Mouse (Mus musculus) CH12F3 (cell line): ENCODE results near the gene Gm20388.

Source experiments
- in situ Hi-C: fragments of 300-500 bp; cut with MboI; formaldehyde crosslinking; loops from 2 replicates; pipeline ENCODE4 v1.14.3; 2020; ENCODE audit warnings: low sequenced_read_pairs

Gene Gm20388

DNA sequence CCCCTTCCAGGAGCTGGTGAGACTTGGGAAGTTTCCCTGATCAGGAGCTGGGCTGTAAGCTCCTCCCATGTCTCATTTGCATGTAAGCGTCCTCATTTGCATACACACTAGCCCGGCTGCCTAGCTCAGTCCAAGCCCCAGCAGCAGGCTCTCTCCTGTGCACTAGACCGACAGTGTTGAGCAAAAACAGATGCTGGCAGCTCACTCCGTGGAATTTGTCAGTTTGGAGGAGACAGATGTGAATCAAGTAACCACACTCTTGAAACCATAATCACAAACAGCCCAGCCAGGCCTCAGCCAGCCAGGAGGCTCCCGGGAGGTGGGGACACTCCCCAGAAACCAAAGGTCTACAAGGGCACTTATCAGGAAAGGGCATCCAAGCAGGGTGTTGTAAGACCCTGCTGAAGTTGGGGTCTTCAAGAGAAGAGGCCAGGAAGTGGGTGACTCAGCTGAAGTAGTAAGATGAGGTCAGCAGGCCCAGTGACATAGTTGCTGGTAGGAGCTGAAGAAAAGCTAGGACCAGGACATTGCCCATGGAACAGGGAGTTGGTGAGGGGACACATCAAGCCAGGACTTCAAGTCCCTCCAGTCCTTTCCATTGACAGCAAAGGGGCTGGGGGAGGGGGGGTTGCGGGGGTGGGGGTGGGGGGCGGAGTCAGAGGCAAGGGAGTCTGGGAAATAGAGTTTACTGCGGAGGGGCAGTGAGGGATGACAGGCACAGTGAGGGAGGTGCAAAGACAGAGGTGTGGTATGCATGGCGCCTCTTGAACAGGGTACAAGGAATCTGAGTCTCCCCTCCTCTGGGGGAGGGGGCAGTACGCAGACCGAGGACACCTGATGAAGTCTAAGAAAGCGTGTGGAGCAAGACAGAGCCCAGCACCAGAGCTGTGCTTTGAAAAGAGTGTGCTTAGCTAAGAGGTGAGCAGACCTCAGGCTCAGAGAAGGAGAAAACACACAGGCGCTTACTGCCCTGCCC lies 306.5 kb downstream of the Gm20388 start:
- in situ Hi-C loops: no loop called here

DNA sequence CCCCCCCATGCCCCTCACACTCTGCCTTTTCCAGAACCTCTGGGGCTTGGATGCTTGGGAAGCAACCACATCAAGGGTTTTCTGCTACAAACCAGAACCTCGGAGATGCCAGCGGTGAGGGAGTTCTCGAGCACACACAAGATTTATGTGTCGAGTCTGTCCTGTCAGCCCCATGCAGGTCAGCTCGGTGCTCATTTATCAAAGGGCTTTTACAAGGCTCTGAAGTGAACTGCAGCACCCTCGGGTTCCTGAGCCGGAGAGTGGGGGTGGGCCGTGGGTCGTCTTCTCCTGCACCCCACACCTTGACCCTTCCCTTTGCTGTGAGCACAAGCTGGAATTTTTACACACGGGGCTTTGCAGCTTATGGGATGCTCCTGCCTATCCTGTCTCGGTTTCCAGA lies 311.9 kb downstream of the Gm20388 start:
- in situ Hi-C loops: no loop called here

DNA sequence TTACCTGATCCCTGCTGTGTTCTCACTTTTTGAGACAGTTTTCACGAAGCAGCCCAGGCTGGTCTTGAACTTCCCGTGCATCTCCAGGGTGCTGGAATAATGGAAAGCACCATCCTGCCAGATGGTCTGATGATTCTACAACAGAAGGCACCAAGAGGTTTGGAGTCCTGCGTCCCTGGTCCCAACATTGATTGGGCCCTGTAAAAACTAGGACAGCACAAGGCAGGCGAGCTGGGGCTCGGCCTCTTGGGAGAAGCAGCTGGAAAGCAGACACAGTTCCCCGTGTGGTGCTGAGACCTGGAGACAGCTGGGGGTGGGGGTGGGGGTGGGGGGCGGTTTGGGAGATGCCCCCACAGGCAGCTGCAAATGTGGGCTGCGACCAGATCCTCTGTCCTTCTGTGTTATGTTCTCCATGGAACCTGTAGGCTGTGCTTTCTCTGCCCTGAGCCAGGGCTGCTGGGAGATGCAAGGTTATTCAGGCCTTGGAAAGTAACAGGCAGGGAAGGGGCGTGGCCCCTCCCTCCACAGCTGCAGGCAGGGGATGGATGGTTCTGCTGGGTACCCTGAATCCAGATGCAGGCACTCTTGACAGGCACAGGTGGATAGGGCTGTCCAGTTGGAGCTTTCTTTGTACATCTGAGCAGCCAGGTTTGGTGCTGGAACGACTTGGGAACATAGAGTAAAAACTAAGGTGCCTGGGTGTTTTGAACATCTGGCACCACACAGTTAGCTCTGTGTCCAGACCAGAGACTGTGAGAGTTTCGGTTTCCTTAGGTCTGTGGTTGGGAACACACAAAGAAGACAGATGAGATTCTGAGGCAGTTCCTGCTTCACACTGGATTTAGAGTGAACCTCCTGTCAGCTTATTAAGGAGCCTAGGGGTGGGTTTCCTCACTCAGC lies 314.1 kb downstream of the Gm20388 start:
- in situ Hi-C loops: no loop called here

DNA sequence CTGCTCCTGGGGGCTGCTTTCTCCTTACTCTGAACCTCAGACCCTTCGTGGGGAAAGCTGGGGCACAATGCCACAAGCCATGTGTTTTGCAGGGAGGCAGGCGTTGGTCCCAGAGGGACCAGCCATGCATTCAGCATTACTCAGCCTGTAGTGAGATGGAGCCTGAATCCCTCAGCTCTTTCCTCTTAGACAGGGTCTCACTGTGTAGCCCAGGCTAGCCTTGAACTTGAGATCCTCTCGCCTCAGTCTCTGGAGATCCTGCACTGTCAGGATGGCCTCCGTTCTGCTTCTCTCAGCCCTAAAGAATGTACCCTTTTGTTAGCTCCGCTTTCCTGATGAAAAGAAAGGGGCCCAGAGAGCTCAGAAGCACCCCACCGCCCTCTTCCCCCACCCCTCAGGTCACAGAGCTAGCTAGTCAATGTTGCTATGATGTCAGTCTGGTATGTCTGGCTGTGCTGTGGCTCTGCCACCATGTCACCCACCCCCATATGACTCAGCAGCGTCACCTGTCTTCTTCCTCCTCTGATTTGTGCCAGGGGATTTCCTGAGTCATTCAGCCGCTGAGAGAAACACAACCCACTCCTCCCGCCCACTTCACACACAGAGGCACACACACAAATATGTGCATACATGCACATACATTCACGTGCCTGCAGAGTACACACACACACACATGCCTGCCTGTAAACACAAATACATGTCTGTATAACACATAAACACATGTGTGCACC lies 314.9 kb downstream of the Gm20388 start:
- in situ Hi-C loops: no loop called here

DNA sequence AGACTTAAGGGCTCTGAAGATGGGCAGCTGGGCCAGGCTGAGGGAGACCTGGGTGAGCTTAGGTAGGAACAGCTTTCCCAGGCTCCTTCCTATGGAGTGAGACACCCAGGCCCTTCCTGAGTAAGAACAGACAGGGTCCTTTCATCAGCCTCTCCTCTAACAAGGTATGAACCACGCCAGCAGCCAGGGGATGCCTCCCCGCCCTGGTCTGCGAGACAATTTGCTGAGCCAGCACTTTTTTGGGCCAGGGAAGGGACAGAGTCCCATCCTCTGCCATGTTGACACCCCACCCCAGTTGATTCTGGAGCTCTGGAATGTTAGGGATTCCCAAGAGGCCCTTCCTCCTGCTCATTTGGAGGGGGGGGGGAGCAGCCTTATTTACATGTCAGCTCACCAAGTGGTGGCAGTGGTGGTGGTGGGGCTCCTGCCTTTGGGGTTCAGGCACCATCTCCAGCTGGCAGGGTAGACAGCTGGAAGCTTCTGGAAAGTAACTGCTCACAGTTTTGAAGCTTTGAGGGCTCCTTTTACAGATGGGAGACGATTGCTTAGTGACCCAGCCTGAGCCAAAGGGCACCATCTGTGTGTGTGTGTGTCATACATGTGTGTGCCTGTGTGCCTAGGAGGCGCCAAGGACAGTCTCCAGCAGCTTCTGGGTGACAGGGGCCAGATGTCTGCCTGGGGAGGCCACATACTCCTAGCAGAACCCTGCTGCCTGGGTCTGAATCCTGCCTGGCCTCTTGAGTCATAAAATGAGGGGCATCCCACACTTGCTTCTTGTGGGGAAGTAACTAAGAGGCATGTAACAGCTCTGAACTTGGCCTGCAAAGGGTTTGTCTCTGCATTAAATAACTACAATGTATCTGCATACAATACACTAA lies 316.3 kb downstream of the Gm20388 start:
- in situ Hi-C loops: no loop called here

DNA sequence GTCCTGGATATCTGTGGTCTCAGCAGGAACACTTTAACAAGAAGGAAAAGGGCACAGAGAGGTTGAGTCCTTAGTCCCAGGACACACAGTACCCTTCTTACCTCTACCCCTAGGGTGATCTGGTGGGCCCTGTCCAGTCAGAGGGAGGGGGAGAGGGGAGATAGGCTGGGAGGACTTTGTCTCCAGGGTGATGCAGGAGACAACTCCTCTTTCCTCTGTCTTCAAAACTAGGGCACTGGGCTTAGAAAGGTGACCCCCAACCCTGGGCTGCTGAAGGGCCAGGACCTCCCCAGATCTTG lies 316.9 kb downstream of the Gm20388 start:
- in situ Hi-C loops: no loop called here

DNA sequence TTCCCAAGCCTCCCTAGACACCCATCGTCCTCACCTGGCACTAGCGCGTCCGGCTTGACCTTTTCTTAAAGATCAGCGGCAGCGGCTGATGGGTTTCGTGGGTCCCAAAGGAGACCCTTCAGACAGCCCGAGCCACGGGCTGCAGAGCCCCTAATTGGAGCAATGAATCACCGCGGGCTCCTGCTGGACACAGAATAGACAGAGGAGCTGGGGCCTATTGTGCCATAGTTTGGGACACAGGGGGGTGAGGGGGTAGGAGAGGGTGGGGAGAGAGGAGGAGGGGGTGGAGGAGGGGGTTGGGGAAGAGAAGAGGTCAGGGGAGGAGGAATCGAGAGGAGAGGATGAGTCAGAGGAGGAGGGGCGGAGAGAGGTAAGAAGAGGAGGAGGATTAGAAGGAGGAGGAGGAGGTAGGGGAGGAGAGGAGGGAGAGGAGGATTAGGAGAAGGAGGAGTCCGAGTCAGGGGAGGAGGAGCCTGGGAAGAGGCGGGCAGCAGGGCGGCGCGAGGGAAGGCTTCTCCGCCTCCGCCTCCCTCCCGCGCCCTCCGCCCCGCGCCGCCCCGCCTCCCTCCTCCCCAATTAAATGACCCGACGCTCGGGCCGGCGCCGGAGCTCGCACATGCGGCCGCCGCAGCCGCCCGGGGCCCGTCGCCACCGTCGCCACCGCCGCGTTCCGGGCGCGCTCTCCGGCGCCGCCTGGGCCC lies 317.4 kb downstream of the Gm20388 start, which contains the start of gene Gse1:
Gene Gse1, plus strand, starts transcription at position 566 of the 701 bp plus-strand sequence.
- in situ Hi-C loops: no loop called here

DNA sequence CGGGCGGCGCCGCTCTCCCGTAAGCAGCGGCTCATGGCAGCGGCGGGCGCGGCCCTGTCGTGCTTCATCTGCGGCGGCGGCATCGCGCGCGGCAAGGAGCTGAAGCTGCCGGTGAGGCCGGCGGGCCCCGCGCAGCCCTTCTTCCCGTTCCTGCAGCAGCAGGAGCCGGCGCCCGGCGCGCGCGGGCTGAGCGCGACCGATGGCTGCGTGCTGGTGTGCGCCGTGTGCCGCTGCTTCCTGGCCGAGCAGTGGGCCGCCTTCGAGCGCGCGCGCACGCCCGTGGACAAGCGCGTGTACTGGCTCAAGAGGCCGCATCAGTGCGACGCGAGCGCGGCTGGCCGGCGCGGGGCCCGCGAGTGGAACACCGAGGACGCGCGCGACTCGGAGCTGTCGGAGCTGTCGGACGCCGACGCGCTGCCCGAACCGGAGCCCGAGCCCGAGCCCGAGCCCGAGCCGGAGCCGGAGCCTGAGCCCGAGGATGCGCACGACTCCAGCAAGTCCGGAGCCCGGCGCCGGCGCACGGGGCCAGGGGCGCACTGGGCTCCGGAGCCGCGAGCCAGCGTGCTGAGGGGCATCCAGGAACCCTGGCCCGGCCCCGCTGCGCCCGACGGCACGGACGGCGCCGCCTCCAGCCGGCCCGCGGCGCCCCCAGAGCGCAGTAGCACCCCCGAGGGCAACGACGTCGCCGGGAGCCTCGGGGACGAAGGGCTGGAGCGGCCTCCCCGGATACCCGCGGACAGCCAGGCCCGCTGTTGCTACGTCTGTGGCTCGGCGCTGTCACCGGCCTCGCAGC lies 318.3 kb downstream of the Gm20388 start:
- in situ Hi-C loops: no loop called here

DNA sequence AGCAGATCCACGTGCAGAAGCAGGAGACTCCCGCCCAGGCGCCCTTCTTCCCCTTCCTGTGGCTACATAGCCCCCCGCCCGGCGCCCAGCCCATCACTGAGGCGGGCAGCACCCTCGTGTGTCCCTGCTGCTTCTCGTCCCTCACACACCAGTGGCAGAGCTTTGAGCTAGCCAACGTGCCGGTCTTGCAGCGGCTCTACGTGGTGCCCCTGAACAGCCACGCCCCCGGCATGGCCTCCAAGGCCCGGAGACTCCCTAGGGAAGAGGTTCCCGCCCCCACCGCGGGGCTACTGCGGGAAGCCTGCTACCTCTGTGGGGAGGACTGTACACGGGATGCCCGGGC lies 318.9 kb downstream of the Gm20388 start:
- in situ Hi-C loops: no loop called here

DNA sequence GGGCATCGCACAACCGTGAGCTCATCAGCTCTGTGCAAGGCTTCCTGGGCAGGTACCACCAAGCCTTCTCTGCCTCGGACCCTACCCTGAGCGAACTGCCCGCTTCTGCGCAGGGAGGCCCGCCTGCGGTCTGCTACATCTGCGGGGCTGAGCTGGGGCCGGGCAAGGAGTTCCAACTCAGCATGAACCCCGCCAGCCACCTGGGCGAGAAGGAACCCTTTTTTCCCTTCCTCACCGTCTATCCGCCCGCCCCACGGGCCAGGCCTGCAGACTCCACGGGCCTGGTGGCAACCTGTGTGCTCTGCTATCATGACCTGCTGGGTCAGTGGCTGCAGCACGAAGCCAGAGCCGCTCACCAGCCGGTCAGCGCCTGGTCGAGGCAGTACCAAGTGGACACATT lies 319.4 kb downstream of the Gm20388 start:
- in situ Hi-C loops: no loop called here

DNA sequence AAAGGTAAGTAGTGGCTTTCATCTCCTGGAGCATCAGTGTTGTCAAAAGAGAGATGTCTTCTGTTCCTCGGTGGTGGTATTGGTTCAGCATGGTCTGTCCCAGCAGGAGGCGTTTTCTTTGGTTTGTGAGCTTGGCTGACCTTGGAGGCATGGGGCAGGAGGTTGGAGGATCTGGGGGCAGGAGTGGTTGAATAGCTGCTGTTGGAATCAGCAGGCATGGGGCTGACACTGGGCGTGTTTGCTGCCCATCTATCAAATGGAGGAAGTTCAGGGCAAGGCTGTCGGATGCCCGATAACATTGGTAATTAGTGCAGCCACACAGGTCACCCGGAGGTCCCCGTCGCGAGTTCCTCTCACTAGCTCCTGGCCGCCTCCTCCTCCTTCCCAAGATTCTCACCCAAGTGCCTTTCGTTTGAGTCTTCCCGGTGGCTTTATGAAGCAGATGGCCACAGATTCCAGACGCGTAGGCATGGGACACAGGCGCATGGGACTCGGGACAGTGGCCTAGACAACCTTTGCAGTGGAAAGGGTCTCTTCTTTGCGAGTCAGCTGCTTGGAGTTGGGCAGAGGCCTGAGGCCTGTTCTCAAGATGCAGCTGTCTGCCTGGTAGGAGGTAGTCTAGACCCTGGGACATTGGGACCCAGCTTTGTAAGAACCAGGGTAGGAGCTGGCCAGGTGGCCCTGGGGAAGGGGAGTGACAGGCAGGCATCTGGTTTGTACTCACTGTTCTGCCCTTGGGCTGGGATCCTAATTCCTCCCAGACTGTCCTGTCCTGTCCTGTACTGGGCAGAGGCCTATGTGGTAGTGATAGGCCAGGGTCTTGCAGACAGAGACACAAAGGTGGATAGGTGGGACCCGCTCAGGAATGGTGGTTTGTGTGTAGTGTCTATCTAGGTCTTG lies 320.3 kb downstream of the Gm20388 start:
- in situ Hi-C loops: no loop called here

DNA sequence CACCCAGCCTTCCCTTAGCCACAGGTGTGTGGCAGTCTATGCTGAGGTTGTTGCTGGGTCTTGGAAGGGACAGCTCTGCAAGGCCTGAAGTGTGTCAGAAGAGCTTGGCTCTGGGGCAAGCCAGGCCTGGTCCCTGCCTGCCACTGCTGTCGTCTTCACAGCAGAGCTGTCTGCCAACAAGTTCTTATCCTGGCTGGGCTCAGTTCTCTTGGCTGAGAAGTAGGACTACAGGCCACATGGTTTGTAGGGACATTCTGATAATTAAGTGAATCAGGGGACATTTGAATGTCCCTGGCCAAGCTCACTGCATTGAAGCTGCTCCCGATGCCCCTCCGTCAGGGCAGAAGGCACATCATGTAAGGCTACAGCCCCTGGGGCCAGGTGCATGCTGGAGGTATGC lies 321.2 kb downstream of the Gm20388 start:
- in situ Hi-C loops: no loop called here

DNA sequence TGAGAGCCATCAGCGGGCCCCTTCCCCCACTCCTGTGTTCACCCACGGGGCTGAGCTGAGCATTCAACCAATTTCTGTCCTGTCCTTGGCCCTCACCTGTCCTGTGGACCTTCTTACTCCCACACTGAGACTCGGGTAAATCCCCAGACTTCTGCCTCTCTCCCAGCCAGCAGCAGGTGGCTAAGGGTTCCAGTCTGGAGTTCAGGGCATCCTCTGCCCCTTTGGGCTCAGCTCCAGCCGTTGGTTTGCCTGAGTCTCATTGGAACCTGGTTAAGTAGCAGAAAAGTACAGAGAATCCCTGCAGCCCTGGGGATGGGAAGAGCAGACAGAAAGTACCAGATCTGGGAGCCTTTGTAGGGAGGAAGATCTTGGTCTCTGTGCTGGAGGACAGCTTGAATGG lies 321.8 kb downstream of the Gm20388 start:
- in situ Hi-C loops: no loop called here

DNA sequence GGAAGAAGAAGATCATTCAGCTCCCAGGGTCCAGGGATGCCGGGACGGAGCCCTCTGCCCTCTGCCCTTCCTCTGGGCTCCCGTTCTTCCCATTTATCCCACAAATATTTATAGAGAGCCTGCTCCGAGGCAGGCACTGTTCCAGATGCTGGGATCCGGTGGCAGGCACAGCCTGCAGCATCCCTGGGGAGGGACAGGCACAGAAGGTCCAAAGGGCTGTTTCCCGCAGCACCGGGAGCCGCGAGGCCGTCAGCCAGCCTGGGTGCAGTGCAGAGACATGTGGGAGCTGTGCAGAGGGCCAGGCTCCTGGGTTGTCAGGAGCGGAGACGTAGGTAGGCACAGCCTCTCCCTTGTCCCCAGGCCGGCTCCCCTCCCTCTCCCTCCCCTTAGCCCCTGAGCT lies 322.3 kb downstream of the Gm20388 start:
- in situ Hi-C loops: no loop called here

DNA sequence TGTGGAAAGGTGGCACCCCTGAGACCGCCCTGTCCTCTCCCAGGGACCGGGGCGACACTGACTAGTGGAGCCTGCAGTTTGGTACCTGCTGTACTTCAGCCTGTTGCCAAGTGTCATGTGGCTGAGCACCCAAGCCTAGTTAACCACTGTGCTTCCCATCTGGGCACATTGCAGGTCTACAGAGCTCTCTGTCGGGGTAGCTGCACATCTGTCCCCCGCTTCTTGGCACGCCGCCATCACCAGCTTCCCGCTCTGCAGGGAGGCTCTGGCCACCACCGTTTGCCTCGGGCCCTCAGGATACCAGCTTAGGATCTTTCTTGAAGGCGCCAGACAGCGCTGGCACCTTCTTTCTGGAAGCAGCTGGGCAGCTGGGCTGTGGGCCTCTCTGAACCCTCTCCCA lies 323.8 kb downstream of the Gm20388 start:
- in situ Hi-C loops: no loop called here

DNA sequence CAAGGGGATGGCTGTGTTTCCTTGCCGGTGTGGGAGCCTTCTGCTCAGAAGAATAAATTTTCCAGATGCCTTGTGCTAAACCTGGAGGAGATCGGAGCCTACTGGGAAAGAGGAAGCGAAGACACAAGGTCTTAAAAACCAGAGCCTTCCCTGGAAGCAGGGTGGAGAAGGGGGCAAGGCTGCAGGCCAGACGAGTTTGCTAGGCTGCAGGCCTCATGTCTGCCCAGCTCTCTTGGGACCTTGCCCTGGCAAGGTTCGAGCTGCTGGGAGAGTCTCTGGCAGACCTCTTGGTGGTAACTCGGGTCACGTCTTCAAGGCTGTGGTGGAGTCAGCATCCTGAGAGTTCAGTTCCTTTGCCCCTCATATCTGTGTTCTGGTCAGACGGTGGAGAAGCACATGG lies 324.2 kb downstream of the Gm20388 start:
- in situ Hi-C loops: no loop called here

DNA sequence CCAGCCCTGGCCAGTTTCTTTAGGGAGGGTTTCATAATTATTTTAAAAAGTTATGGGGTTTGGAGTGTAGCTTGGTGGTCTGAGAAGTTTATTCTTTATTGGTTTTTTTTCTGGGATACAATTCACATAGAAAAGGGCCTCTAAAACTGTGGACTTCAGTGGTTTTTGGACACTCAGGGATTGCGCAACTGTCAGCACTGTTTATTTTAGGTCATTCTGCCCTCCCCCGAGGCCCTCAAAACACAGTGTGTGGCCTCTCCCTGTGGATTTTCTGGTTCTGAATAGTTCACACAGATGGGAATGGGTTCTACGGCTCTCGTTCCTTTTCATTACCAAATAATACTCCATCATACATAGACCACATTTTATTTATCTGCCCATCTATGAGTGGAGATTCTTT lies 332.6 kb downstream of the Gm20388 start:
- in situ Hi-C loops: no loop called here

DNA sequence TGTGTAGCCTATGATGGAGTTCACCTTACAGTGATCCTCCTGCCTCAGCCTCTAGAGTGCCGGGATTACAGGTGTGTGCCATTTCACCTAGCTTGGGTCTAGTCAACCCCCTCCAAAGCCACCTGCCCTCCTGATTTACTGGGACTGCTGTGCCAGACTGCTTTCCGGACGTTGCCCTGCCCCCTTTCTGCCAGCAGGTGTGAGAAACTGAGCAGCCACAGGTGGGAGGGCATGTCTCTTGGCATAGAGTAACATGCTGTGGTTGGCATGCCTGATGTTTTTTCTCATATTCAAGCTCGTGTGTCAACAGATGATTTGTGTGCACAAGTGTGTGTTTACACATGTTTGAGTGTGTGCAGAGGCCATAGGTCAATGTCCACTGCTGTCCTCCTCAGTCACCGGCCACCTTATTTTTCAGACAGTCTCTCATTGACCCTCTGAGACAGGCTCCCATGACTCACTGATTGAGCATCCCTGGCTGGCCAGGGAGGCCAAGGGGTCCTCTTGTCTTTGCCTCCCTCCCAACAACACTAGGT lies 333.3 kb downstream of the Gm20388 start:
- in situ Hi-C loops: no loop called here
